Mouse (Mus musculus) embryo, embryonic 9.5 days (tissue): ENCODE measurements at regions not wholly inside any gene's neighbourhood (a gene's known extent, or its start where the extent isn't known, plus 50 kb on each side); places are given as distances from the start of the nearest gene placed in this dataset.

Experiments
- DNase-seq: peaks from one replicate; pipeline ENCODE4 v3.0.0-alpha.2; 2017; ENCODE audit errors: extremely low spot score

- no peak for DNase-seq
Observed at GRCm38 (mm10) chr9:50024820-50025219, 226.1 kb upstream of the Ncam1 start.

- DNase-seq = no peak
Observed at GRCm38 (mm10) chr9:50013602-50014001, 214.9 kb upstream of the Ncam1 start.

DNA sequence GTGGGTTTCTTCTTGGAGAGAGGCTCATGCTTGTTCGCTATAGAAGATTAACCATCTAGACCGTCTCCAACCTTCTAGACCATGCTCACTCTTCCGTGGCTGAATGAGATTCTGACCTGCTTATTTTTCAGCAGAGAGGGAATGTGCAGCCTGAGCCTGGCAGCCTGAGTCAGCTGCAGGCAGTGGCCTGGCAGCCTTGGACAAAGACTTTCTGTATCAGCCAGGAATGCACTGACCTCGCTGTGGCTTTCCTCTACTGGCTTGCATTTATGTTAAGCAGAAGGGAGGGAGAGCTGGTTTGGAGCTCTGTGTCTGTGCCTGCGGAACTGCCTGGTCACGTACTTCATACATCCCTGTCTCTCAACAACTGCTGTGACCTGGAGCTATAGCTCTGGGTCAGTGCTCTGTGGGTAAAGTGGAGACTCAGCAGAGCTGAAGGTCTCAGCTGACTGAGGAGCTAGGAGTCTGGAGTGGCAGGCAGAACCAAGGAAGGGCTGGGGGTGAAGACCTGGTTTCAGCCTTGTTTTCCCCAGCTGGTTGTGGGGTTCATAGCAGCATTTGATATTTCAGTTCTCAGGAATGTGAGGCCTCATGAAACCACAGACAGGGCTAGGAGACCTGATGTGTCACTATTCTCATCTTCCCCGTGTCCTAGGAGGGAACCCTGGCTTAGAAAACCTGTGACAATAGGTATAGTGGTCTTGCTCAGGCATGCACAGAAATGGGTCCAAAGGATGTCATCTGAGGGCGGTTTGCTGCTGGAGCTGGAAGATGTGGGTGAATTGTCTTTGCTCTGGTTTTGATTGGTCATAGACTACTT lies 207.2 kb upstream of the Ncam1 start:
- peak; percentile 42 for DNase-seq

DNA sequence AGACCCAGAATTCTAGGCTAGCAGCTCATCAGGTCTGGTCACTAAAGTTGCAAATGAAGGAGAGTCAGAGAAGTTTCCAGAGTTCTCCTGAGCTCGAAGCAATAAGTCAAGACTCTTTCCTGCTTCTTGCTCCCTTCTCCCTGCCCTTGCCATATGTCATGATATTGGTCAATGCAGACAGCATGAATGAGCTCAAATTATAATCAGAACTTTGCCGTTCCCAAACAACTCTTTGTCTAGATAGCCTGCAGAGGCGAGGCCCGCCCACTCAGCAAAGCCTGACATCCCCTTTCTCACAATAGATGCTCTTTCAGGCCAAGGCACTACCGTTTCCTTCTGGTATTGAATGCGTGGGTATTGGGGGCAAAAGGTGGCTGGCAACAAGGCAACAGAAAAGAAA lies 204.0 kb upstream of the Ncam1 start:
- DNase-seq = no peak

DNA sequence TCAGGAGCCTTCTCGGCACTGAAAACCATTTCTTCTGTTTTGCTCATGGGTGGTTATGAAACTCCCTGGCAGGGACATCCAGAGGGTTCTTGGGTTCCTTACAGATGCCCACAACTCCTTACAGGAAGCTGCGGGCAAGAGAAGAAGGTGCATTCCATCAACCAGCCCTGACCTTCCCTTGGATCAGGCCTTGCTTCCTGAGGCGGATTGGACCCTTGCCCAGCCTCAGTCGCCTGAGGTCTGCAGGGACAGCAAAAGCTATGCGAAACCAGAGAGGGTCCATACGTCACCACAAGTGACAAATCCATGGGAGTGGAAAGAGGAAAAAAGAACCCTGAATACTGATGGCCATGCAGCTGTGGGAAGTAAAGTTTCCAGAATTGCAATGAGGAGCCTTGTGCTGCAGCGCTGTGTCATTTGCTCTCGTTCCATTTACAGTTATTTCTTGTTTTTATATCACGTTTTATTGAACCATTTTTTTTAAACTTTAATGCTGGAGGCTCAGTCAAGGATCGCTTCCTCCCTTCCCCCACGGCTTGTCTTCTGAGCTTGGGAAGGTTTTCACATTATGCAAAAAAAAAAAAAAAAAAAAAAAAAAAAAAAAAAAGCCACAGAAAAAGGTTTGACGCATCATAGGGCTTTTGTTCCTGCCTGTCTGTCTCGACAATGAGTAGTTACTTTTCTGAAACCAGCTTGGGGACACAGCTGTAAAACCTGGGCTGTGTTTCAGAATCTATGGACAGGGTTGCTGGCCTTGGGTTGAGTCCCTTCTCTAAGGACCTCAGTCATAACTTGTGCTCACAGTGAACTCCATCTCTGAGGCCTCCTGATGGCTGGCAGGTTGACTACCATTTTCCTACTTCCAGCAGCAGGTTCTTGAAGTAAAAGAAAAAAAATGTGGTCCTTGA lies 202.0 kb upstream of the Ncam1 start:
- no peak for DNase-seq

GRCm38 (mm10) chr9:49999970-50000369 lies 201.2 kb upstream of the Ncam1 start:
- DNase-seq = no peak

DNA sequence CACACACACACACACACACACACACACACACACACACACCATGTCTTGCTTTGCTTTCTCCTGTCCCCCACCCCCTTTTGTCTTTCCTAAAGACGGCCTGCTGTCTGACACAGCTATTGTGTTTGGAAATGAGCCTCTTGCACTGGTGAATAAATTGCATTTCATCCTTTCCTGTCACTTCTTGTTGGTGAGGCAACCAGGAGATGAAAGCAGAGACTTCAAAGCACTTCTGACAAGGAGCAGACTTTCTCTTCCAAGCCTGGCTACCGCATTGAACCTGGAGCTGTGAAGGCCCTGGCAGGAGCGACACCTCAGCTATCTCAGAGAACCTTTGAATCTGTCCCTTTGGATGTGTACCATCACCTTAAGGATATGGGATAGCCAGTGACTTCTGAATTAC lies 199.4 kb upstream of the Ncam1 start:
- DNase-seq = no peak

- DNase-seq = no peak
Observed at GRCm38 (mm10) chr9:49989464-49990271, 190.9 kb upstream of the Ncam1 start.

- no peak for DNase-seq
Observed at GRCm38 (mm10) chr9:49988064-49988463, 189.3 kb upstream of the Ncam1 start.

GRCm38 (mm10) chr9:49987481-49987880 lies 188.8 kb upstream of the Ncam1 start:
- DNase-seq = no peak

DNA sequence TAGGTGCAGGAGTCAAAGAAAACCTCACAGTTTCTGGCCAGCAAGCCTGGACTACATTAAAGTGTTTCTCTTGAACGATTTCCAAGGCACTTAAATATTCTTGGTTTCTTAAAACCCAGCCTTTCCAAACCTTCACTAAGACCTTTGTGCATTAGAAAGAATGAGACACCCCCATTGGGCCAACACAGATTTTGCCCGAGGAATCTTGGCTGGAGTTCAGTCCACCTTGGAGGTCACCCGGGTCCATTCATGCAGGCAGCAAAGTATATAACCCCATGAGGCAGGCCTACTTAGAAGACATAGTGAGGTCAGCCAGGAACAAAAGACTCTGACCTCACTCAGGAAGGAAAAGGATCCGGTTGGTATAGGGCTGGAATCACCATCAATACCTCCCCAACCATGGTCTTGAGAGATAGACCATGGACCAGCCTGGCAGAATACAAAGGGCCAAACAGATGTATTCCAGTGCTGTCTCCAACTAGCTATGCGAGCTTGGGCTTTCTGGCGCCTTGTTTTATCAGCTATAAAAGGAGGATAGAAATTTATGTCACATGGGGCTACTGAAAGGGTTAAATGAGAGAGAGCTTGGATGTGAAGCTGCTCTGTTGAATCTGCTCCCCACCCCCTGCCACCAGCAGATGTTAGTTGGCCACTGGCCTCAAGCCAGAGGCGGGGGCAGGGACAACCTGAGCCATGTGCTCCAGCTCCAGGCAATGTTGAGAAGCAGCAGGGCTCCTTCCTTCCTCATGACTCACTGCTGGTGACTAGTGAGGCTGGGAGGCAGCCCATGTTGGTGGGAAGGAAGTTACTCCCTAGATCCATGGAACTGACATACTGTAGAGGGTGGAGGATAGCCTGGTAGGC lies 181.9 kb upstream of the Ncam1 start:
- no peak for DNase-seq

GRCm38 (mm10) chr9:49975938-49976671 lies 177.4 kb upstream of the Ncam1 start:
- no peak for DNase-seq

DNA sequence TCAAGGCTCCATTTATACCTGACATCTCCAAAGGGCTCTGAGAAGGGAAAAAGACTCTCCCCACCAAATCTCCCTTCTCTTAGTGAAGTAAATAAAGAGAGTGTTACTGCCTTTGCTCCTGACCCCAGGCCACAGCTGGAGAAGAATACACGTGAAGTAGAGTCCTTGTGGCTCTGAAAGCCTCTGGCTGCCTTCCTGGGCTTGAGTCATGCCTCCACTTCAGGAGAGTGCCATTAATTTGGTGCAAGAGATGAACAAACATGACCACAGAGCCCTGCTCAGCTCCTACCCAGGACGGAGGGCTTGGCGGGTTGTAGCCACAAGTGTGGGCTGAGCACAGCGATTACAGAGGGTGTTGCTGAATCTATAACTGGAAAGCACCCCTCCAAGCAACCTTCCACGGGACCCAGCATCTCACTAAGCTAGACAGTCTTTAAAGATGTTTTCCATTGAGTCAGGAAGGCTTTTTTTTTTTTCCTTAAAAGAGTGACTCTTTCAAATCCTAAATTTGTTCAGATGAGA lies 175.3 kb upstream of the Ncam1 start:
- no peak for DNase-seq

DNA sequence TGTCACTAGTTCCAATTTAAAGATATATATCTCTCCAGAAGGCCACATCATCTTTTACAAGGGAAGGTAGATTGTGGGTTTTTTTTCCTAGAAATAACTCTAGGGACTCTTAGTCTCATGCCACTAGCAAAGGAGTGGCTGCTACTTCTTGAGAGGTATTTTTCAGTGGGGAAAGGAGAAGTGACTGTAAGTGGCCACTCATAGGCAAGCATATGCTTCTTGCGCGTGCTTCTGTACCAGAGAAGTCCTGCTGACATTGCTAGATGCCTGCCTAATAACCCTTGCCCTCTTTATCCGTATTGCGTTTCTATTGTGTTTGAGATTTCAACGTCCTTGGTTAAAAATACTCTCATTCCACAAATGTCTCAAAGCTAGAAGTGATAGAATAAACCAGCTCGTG lies 170.7 kb upstream of the Ncam1 start:
- no peak for DNase-seq

- DNase-seq = no peak
Observed at GRCm38 (mm10) chr9:49964666-49965065, 165.9 kb upstream of the Ncam1 start.

GRCm38 (mm10) chr9:49962561-49963071 lies 163.9 kb upstream of the Ncam1 start:
- peak; percentile 68 for DNase-seq

GRCm38 (mm10) chr9:49961965-49962364 lies 163.2 kb upstream of the Ncam1 start:
- DNase-seq = peak; percentile 84

DNA sequence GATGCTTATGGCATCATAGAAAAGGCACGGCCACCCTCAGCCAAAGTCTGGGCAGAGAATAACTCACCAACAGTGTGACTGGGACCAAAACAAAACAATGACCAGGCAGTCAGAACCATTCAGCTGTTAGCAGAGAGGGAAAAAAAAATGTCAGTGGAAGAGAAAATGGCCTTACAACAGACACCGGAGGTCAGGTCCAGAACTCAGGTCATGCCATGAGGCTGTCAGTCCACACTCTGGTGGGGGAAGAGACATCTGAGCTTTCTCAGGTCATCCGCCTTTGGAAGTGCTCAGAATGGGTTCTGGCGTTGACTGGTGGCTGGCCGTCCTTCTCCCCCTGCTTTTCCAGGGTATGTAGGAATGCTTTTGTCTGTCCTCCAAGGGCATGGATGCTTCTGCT lies 162.6 kb upstream of the Ncam1 start:
- no peak for DNase-seq

- no peak for DNase-seq
Observed at GRCm38 (mm10) chr9:49959987-49960386, 161.3 kb upstream of the Ncam1 start.

GRCm38 (mm10) chr9:49958890-49959289 lies 160.2 kb upstream of the Ncam1 start:
- no peak for DNase-seq
